Mouse (Mus musculus) liver, postnatal 0 days (tissue): ENCODE measurements at regions not wholly inside any gene's neighbourhood (a gene's known extent, or its start where the extent isn't known, plus 50 kb on each side); places are given as distances from the start of the nearest gene placed in this dataset.

ENCODE experiments used
- ATAC-seq: fragments of 200-750 bp; cut with Nextera tagmentation; 2 replicates; pipeline ENCODE4 v1.8.0; 2017; ENCODE audit warnings: mild to moderate bottlenecking, moderate library complexity
- DNase-seq: peaks from one replicate; pipeline ENCODE4 v3.0.0-alpha.2; 2016
- H3K27ac ChIP-seq: fragments of 300-500 bp; sonication (generic); 2 replicates; pipeline ENCODE4 v1.5.1; 2014; ENCODE audit warnings: antibody characterized with exemption, moderate library complexity, mild to moderate bottlenecking, low read depth
- H3K27me3 ChIP-seq: fragments of 300-500 bp; sonication (generic); 2 replicates; pipeline ENCODE4 v1.6.1; 2014; ENCODE audit warnings: low read length, control low read depth, mixed read lengths; ENCODE audit not compliant: insufficient read depth
- H3K36me3 ChIP-seq: fragments of 300-500 bp; sonication (generic); replicated peaks from 2 replicates; pipeline ENCODE4 v1.6.1; 2014; ENCODE audit warnings: mild to moderate bottlenecking, control low read depth, low read length, moderate library complexity, mixed read lengths; ENCODE audit not compliant: insufficient read depth
- H3K4me1 ChIP-seq: fragments of 300-500 bp; sonication (generic); 2 replicates; pipeline ENCODE4 v1.6.1; 2014; ENCODE audit warnings: antibody characterized with exemption, mild to moderate bottlenecking, control low read depth; ENCODE audit not compliant: insufficient read depth
- H3K4me2 ChIP-seq: fragments of 300-500 bp; sonication (generic); 2 replicates; pipeline ENCODE4 v1.6.1; 2014; ENCODE audit warnings: low read depth, mild to moderate bottlenecking, low read length, moderate library complexity, mixed read lengths
- H3K4me3 ChIP-seq: fragments of 300-500 bp; sonication (generic); 2 replicates; pipeline ENCODE4 v1.5.1; 2014; ENCODE audit warnings: low read depth, low read length
- H3K9ac ChIP-seq: fragments of 300-500 bp; sonication (generic); replicated peaks from 2 replicates; pipeline ENCODE4 v1.6.1; 2014; ENCODE audit warnings: mild to moderate bottlenecking, moderate library complexity
- H3K9me3 ChIP-seq: fragments of 300-500 bp; sonication (generic); 2 replicates; pipeline ENCODE4 v1.6.1; 2016; ENCODE audit warnings: mild to moderate bottlenecking, control low read depth, low read length, mixed read lengths
- CTCF ChIP-seq: sonication (generic); IDR thresholded peaks from 2 replicates; pipeline ENCODE4 v1.5.1; 2016; ENCODE audit warnings: antibody characterized with exemption, low read depth
- EP300 ChIP-seq: IDR thresholded peaks from 2 replicates; pipeline ENCODE4 v1.6.1; 2016; ENCODE audit warnings: antibody characterized with exemption, low read depth, mild to moderate bottlenecking
- WGBS: fragments of 180-500 bp; shearing (Covaris S2); extraction: QIAGEN DNeasy Blood & Tissue Kit; methylation state at CpG from one replicate; pipeline ENCODE4 v1.1.7; 2014; ENCODE audit not compliant: insufficient replicate concordance; 5-methylcytosine and 5-hydroxymethylcytosine counted together

GRCm38 (mm10) chr12:9997190-9997561 lies 372.6 kb upstream of the Nt5c1b start:
- no peak for ATAC-seq
- WGBS, result 51% methylated on average over 9 of the region's 9 CpGs
- H3K36me3 ChIP-seq, result no peaks in the 10 kb centered on the region
- H3K27ac ChIP-seq, result no peak overlapping the region
- no peak overlapping the region for H3K4me2 ChIP-seq
- no peaks in the 10 kb centered on the region for H3K9me3 ChIP-seq
- H3K4me3 ChIP-seq, result no peak overlapping the region
- TF ChIP-seq CTCF (no peak), EP300 (no peak)
- no peaks in the 10 kb centered on the region for H3K4me1 ChIP-seq
- H3K27me3 ChIP-seq, result no peaks in the 10 kb centered on the region
- no peak overlapping the region for H3K9ac ChIP-seq
- DNase-seq, result no peak

- H3K4me1 ChIP-seq, result no peaks in the 10 kb centered on the region
- H3K27ac ChIP-seq, result no peak overlapping the region
- H3K4me3 ChIP-seq, result no peak overlapping the region
- H3K9me3 ChIP-seq, result no peaks in the 10 kb centered on the region
- no peak overlapping the region for H3K9ac ChIP-seq
- H3K27me3 ChIP-seq, result no peaks in the 10 kb centered on the region
- H3K4me2 ChIP-seq, result no peak overlapping the region
- WGBS, result 69% methylated on average over 3 of the region's 3 CpGs
- TF ChIP-seq CTCF (no peak), EP300 (no peak)
- ATAC-seq, result no peak
- no peaks in the 10 kb centered on the region for H3K36me3 ChIP-seq
- no peak for DNase-seq
Measured at GRCm38 (mm10) chr12:9997571-9997970, 372.2 kb upstream of the Nt5c1b start.

- H3K27ac ChIP-seq, result no peak overlapping the region
- H3K4me3 ChIP-seq, result no peak overlapping the region
- WGBS, result 66% methylated on average over 6 of the region's 6 CpGs
- ATAC-seq (no peak), DNase-seq (no peak)
- H3K4me1 ChIP-seq, result no peaks in the 10 kb centered on the region
- H3K9ac ChIP-seq, result no peak overlapping the region
- no peaks in the 10 kb centered on the region for H3K9me3 ChIP-seq
- no peaks in the 10 kb centered on the region for H3K27me3 ChIP-seq
- H3K4me2 ChIP-seq, result no peak overlapping the region
- no peaks in the 10 kb centered on the region for H3K36me3 ChIP-seq
- no peak for TF ChIP-seq EP300
- no peak for TF ChIP-seq CTCF
Measured at GRCm38 (mm10) chr12:9999933-10000332, 369.8 kb upstream of the Nt5c1b start.

DNA sequence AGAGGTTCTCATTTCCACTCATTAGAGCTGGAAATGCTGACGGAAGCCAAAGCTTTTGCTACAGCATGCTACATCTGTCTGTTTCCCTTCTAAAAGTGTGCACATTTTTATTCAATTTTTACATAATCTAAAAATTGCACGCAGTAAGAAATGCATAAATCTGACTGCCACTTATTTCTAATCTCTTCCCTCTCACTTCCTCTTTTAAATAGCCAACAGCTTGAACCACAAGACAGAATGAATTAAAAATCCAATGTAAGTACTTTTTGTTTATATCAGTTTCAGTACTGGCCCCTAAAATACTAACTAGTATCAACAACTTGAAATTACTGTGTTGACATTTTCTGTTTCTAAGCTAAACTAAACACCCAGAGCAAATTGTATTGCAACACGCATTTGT lies 361.3 kb upstream of the Nt5c1b start:
- H3K4me3 ChIP-seq, result no peak overlapping the region
- H3K27ac ChIP-seq, result no peak overlapping the region
- DNase-seq (no peak), ATAC-seq (no peak)
- H3K9ac ChIP-seq, result no peak overlapping the region
- no peaks in the 10 kb centered on the region for H3K36me3 ChIP-seq
- H3K27me3 ChIP-seq, result no peaks in the 10 kb centered on the region
- no peak overlapping the region for H3K4me2 ChIP-seq
- H3K4me1 ChIP-seq, result no peaks in the 10 kb centered on the region
- WGBS, result 41% methylated on average over 3 of the region's 3 CpGs
- no peaks in the 10 kb centered on the region for H3K9me3 ChIP-seq
- TF ChIP-seq EP300 (no peak), CTCF (no peak)

DNA sequence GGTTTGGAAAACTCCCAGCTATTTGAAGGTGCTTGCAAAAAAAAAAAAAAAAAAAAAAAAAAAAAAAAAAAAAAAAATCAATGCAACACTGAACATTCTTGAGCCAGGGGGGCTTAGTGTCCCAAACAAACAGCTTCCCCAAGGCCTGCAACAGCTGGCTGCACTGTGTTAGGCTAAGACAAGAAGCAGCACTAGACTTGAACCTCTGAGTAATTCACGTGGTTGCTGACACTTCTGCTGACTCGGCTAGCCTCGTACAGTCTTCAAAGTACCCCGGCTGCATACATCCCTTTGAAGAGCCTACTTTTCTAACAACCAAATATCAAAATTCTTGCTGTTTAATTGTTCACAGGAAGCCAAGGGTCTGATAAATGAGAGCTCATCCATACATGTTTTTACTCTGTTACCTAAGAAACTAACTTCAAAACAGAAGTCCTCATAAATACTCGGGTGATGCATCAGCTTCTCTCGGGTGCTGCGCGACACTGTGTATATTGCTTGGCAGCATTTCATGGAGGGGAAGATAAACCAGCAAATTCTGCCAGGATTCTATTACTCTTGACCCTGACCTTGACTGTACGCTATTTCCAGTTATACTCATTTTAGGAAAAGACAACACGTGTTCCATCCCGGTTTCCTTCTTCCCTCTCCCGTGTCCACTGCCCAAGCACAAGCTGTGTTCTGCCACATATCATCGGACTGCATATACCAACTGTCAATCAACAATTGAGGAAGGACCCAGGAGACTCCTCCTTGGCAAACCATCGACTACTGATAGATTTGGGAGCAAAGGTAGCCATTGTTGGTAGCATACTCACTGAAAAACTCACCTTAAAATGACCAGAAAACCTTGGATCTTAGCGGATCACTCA lies 352.8 kb upstream of the Nt5c1b start:
- TF ChIP-seq EP300 (no peak), CTCF (no peak)
- Histone ChIP-seq H3K4me3 (no peak overlapping the region), H3K36me3 (no peaks in the 10 kb centered on the region), H3K9me3 (no peaks in the 10 kb centered on the region), H3K4me1 (no peaks in the 10 kb centered on the region), H3K9ac (no peak overlapping the region), H3K27me3 (no peaks in the 10 kb centered on the region), H3K4me2 (no peak overlapping the region), H3K27ac (no peak overlapping the region)
- DNase-seq (no peak), ATAC-seq (no peak)
- 71% methylated on average over 15 of the region's 15 CpGs for WGBS

GRCm38 (mm10) chr12:10035479-10035878 lies 334.3 kb upstream of the Nt5c1b start:
- H3K4me1 ChIP-seq, result no peaks in the 10 kb centered on the region
- H3K27me3 ChIP-seq, result no peaks in the 10 kb centered on the region
- 71% methylated on average over 8 of the region's 8 CpGs for WGBS
- ATAC-seq (no peak), DNase-seq (no peak)
- H3K4me2 ChIP-seq, result no peak overlapping the region
- no peaks in the 10 kb centered on the region for H3K36me3 ChIP-seq
- H3K4me3 ChIP-seq, result no peak overlapping the region
- TF ChIP-seq EP300 (no peak), CTCF (no peak)
- H3K27ac ChIP-seq, result no peak overlapping the region
- H3K9me3 ChIP-seq, result no peaks in the 10 kb centered on the region
- H3K9ac ChIP-seq, result no peak overlapping the region
